Mouse (Mus musculus) cerebellum, adult 11-12 months (tissue): Measurements from ENCODE around the gene Myo9a.

Source experiments
- DNase-seq: peaks from one replicate; pipeline ENCODE4 v3.0.0; 2022

Gene Myo9a

DNA sequence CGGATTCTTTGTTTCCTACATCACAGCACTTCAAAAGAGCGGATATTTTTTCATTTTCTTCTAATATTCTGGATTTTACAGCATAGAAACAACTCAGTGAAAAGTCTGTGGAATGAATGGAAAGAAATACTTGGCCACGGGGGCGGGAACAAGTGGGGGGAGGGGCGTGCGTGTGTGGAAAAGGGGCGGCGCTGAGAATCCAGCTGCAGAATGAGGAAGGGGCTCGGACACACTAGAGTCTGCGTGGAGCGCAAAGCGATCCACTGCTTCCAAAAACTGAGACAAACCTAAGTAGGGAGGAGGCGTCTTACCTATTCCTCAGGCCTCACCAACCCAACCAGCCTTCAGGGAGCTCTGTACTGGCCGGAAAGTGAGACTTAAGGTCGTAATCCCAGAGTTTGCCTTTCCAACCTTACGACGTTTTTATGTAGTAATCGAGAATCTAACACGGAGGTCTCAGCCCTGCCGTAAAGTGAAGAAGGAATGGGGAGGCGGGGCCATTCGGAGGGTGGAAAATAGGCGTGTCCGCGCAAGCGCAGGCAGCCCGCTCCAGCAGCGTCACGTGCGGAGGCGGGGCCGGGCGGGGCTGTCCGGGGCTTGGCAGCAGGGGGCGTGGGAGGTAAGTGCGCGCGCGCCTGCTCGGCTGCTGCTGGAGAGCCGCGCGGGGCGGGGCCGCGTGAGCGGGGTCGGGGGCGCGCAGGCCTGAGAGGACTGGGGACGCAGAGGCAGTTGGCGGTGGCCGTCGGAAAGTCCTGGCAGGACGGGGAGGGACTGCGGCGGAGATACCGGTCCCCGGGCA is at the start of gene Myo9a, which contains the start of gene Senp8:
Gene Myo9a (plus strand): TSS at position 630 of the 799 bp plus-strand sequence.
Gene Senp8 (minus strand): TSS at position 444 of the 799 bp plus-strand sequence.
- DNase-seq: peak; percentile 99

DNA sequence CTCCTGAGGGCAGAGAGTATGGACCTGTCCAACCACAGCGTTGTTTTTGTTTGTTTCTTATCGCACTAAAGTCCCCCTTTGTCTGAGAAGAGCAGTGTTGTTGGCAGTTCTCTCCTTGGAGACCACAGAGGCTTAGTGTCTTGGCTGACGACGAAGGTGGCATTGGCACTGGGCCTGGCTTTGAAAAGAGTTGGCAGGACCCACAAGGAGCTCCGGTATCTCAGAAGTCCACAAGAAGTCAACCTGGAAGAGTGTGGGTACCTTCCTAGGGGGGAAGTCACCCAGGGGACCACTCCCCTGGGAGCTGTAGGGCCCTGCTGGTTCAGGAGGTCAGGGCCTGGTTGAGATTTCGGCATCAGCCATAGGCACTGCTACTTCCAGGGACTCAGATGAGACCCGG is 49.6 kb upstream of the Myo9a start:
- no peak for DNase-seq

DNA sequence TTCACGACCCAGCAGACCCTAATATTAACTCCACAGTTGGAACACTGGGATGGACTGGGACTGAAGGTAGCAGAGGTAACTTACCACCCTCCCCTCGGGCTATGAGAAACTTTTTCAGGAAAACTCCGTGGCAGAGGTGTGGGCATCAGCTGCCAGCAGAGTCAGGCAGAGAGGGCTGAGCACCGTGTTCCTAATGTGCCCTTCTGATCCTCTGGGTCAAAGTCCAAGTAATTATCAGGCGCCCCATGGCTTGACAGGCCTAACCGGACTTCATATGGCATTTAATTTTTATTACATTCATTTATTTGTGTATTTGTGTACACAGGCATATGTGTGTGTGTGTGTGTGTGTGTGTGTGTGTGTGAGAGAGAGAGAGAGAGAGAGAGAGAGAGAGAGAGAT is 47.6 kb upstream of the Myo9a start:
- DNase-seq: no peak

DNA sequence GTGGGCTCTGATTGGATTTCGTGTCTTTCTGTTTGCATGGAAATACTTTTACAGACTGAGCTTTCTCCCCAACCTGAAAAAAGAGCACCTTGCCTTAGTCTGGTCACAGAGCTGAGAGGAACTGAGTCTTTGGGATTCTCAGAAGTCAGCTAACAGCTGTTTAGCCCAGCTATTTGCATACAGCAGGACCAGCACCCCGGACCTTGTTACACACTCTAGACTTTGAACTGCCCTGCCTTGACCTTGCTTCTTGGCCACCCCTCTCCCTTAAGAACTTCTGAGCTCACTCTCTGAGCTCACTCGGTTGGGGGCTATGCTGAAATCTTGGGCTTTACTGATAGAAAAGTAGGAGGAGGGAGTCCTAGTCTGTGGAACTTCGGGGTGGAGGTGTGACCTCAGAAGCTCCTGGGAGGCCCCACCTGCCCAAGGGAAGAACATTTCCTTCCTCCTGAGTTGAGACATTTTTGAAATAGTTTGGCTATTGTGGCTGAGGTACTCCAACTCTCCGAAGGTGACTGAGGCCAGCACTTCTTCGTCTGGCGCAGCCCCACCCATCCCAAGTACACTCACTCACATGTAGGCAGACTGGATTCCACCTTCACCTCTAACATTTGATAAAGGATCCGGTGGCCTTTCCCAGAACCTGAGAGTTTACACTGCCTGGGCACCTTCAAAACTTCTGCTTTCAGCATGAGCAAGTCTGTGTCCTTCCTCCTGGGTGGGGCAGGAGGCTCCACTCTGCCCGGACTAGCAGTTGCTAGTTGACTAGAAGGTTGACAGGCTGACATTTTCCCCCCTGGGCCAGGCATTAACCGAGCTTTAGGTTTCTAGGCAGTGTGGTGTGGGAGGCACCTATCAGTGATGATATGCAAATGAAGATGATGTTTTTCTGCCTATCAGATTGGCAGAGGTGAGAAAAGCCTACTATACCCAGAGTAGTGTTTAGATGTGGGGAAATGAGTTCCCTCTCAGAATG is 43.6 kb upstream of the Myo9a start:
- no peak for DNase-seq

DNA sequence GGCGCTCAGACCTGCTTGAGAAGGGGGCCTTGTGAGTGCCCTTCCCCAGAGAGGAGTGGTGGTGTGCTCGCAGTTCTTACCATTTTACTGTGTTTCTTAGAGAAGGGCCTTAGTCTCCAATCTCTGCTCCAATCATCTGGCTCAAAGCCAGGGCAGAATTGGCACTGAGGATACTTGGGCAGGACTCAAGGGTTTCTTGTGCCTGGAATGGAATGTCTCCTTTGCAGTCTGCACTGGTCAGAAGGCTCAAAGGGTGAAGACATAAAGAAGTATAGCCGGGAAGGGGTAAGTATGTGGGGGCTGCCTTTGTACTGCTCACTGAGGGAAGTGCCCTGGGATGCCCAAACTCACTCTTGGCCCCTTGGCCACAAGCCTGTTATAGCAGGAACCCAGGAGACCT is 41.5 kb upstream of the Myo9a start:
- DNase-seq: no peak

DNA sequence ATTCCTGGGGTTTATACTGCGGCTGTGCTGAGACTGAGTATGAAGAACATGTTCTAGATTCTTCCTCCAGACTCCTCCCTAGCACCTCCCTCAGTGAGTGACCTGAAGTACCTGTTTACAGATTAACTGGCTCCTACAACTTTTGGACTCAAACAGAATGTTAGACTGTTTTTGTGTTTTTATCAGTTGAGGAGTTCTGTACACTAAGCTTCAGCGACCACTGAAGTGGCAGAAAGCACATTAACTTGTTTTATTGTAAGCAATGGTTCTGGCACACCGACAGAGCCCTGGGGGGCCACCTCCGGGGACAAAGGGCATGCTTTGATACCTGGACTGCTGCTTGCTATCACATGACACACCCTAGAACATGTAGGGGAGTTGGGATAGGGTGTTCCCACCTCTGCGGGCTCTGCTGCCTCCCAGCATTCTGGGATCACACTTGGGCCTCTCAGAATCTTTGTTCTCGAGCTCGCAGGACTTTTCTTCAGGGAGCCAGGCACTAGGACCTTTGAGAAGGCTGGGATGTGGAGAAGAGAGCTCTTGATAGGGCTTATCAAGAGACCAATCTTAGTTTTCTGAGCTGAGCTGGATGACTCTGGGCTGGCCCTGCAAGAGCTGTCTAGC is 34.3 kb upstream of the Myo9a start:
- no peak for DNase-seq

DNA sequence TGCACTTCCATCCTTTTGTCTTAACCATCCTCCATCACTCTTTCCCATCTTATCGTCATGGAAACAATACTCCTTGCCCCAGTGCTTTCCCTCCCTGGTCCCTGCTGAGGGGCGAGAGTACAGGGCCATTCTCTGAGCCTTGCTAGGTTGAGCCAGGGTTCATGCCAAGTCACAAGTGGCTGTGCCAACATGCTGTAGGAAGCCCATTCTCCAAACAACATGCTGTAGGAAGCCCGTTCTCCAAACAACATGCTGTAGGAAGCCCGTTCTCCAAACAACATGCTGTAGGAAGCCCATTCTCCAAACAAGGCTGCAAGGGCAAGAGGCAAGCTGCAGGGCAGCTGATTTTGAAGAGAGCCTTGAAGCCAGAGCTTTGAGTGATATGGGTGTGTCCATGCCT is 32.5 kb upstream of the Myo9a start:
- DNase-seq: no peak

DNA sequence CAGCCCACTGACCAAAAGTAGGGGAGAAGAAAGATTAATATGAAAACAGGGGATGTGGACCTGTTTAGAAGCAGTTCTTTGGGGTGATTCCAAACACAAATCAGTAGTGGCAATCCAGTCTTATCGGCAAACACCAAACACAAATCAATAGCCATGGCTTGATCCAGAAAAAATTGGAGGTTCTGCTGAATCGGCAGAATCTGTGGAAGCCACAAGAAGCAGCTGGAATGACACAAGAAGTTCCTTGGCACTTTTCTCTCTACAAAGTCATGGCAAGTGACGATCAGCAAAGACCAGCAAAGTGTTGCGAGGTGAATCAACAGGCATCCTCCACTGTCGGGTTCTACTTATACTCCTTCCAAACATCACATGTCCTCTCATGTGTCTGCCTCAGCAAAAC is 29.6 kb upstream of the Myo9a start:
- DNase-seq: no peak

DNA sequence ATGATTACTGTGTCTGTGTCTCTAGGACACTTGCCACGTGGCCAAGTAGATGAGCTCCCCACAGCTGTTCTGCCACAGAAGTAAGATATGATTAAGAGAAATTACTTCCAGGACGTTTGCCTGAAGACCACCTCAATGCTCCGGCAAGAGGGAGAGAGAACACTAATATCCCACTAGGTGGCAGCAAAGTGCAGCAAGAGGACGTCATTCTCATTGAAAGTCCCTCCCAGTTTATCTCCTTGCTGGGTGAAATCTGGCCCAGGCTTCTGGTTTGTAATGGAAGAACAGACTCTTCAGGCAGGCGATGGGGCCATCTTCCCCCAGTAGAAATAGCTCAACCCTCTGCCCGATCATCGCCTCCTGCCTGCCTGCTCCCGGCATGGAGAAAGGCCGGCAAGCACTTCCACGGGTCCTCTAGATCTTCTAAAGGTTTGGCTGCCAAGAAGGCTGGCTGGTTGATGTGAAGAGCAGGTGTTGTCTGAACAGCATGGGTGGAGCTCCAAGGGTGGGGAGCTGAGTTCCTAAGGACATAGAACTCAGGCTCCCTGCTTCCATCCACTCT is 27.5 kb upstream of the Myo9a start:
- DNase-seq: peak; percentile 67

DNA sequence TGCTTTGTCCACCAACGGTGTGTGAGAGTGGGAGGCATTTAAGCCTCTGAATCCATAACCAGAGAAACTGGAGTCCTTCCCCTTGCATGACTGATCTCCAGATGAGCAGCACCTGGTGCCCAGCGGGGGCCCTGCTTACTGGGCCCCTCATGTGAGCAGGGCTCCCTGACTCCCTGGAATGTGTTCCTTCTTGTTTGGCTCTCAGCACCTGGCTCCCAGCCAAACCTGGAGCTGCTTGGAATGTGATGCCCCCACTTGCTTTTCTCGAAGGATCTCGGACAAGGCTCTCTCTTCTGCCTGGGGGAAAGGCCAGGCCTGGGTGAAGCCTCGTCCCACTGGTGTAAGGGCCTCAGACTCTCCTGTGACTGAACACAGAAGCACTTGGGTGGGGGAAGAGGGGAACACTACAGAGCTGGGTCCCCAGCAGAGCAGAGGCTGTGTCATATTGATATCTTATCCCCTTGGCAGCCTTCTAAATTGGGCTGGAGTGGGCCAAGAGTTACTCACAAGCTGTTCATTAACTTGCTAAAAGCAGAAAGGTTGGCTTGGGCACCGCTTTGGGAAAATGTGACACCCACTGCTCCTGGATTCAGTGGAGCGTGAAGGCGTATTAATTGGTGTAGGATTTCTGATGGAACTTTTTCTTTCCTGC is 26.8 kb upstream of the Myo9a start:
- DNase-seq: peak; percentile 39

DNA sequence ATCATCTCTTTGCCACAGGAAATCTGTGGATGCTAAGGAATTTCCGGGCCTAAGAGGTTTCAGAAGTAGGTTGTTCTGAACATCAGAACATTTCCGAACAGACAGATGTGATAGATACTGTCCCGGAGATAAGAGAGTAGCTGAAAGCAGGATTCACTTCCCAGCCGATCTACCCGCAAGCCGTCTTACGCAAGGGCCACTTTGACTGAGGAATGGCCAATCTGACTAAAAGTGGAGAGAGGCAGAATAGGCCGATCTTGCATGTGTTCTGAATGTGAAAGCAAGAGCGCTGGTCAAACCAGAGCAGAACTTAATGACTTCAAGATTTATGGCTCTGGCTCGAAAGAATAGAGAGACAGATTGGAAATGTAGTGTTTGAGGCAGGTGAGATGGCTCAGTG is 25.2 kb upstream of the Myo9a start:
- no peak for DNase-seq

DNA sequence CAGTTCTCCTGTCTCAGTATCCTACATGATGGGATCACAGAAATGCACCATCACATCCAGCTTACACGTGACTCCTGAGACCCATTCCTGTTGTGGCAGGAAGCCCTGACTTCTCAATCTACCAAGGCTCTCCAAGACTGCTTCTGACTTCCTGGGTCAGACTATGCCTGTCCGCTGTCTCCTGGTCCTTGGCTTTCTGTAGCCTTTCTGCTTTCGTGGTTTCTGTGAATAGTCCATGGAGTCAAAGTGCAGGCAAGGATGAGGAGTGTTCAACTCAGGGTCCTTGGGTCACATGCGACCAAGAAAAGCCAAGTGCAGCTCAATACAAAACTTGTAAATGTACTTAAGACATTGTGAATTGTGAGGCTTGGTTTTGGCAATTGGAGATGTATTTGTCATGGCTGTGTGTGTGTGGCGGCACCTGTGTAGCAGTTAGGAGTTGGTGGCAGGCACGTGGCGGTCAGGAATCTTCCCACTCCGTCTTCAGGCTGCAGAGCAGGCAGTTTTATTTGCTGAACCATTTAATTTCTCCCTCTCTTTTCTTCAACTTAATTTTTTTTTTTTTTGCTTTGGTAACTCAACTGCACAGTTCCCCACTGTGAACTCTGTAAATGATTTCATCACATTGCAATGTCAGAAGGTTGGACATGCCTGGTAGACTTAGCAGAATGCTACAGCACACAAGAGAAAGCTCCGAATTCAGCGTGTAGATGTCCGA is 23.0 kb upstream of the Myo9a start:
- DNase-seq: no peak

DNA sequence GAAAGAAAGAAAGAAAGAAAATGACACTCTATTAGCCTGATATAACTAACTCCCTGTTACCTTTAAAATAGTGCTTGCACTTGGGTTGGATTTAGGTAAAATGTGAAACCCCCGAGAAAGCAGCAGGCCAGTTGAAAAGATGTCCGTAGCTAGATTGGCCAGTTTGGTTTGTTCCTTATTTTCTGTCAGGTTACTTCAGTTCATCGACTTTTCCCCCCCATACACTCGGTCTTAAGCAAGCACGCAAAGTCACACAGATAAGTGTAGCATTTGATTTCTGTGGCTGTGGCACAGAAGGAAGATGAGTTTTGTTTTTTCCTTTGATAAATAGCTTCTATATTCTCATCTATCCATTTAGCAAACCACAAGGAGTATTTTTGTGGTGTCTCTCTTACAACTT is 19.6 kb upstream of the Myo9a start:
- no peak for DNase-seq

DNA sequence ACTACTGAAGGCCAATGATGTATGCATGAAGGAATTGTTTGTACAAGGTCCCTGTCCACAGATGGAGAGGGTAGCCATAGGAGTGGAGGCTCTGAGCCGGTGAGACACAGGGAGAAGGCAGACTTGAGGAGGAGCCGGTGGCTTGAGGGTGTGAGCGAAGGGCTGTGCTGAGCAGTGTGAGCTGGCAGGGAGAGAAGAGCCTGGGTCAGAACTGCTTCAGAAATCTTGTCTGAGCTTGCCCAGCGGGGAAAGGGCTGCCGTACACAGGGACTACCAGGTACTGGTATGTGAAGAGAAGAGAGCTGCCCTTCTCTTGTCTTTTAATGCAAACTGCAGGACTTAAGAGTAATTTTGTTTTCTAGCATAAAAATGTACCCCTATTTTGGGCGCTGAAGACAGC is 17.6 kb upstream of the Myo9a start:
- DNase-seq: no peak

DNA sequence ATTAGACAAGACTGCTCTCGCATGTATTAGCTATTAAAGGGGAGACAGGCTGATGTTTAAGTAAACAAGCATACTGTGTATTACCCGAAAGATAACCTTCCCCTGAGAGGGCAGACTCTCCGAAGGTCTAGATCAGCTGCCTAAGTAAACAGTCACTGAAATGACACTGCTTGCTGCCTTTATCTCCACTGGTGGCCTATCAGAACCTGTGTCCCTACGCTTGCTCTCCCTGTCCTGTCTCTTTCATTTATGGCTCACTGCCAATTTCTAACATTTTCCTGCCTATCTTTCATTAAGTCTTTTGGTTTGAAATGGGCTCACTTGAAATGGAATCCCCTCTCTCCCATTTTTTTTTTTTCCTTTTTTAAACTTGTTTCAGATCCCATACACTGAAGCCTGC is 15.3 kb upstream of the Myo9a start:
- no peak for DNase-seq

DNA sequence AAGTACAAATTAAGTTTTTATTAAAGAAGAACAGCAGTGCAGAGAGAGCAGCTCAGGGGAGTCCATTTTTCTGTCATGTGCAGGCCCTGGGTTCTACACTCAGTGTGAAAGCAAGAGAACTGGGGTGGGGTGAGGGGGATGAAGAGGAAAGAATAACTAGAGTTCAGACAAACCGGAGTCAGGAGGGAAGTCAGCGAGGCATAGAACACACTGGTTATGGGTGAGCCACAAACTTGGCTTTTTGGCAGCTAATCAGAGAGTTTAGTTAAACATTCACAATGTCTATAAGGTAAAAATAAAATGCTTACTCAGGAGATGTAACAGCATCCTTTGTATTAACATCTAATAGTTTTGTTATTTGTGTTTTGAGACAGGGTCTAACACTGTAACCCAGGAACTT is 10.1 kb upstream of the Myo9a start:
- no peak for DNase-seq

DNA sequence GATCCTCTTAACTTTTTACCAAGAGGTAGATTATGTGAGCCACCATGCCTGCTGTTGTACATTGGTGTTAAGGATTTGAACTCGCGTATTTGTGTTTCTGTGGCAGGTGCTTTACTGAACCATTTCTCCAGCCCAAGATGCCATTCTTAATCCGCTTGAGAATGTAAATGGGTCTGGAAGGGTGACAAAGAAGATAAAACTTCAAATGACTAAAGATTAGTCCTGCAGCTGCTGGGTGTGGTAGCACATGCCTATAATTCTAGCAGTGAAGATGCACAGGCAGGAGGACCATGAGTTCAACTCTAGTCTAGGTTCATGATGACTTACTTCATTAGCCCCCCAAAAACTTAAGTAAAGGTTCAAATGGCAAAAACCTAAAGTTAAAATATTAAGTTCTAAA is 6.8 kb upstream of the Myo9a start:
- no peak for DNase-seq

DNA sequence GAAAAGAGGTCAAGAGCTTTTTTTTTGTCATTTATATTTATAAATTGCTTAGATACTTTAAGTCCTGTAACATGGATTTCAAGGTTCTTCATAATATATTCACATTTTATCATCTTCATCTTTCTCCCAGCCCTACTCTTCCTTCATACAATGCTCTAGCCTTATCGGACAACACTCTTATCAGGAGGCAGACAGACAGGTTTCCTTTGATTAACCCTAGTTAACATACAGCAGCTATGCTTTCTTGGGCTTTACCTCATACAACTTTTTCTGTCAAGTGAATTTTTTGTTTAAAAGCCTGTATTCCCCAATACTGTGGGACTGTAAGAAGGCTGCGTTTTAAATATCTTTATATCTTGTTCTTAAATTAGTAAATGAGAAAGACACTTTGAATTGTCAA is 2.3 kb upstream of the Myo9a start:
- no peak for DNase-seq

DNA sequence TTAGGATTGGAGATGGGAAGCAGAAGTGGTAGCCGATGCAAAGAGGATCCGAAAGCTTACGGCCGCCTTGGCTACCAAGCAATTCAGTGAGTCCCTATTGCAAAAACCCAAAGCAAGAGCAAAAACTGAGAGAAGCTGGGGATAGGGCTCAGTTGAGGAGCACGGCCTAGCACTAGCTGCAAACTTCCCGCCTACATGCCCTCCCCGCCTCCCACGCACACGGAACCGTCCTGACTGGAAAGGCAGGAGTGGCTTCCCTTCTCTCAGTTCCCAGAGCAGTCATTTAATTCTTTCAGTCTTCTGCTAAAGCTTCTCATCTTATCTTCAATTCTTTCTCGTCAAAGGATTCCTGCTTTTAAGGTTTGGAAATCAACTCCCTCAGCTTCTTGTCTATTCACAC is 1.7 kb upstream of the Myo9a start:
- DNase-seq: peak; percentile 28

DNA sequence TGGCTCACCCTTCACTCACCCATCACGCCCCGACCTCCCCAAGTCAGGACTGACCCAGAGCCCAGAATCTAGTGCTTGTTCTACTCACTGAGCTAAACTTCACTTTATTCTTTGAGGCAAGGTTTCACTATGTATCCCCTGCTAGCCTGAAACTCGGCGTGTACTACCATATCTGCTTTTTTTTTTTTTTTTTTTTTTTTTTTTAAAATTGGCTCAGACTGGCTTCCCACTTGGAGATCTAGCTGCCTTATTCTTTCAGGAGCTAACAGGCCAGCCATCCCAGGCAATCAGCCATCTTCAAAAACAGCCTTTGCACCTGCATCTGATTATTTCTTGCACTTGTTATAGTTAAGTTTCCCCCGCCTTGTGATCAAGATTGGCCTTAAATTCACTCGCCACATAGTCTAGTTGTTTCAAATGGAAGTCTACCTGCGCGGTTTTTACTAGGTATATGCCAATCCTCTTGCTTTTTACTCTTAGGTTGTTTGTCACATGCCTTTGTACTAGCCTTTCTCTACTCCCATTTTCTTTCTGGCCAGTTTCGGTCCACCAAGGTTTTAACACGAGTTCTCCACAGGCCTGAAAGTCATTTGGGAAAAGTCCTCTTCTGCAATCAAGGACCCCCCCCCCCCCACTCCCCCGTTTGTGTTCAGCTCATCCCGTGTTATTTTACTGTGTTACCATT is 973 bp upstream of the Myo9a start:
- peak; percentile 25 for DNase-seq

DNA sequence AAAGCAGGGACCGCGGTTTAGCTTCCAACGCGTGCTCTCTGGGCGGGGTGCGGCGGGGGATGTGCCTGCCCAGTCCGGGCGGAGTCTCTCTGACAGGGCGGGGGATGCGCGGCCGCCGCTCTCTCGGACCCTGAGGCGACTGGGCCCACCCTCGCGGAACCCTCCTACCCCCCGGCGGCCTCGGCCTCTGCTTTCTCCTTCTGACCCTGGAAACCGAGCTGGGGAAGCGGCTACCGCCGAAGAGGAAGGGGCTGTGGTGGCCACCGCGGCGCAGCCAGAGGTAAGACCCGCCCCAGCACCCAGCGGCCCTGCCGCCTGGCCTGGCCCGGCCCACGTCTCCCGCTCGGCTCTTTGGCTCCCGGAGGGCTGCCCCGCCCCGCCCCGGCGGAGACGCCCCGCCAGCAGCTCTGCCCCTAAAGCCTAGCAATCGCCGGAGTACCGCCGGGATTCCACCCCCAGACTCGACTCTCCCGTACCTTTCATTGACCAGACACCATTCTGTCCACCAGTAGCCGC is 428 bp downstream of the Myo9a start:
- DNase-seq: no peak
